8 mouse cellular contexts compared by ENCODE assay signal in genomic region chr9:53340969-53341368, GRCm38 (mm10). TPM values are rescaled to one million over a fixed set of nuclear protein-coding genes. Genes with fewer than 3 reads are reported as not detected.
DNase-seq lines count a peak whose midpoint lies in the region; ATAC-seq and TF ChIP-seq lines count a peak whose summit lies in the region.

No protein-coding gene starts in this region.

- H3K9ac ChIP-seq in heart, postnatal 0 days (replicated peaks; ENCODE audit: low read depth, low read length), result peak overlapping the region; percentile 34
- peak overlapping the region; percentile 12; the same call in 1 of the 2 replicates for H3K9ac ChIP-seq in midbrain, embryonic 12.5 days (replicated peaks)

- peaks cover 4% of the 10 kb centered on the region for H3K4me1 ChIP-seq in cortical plate, adult 2 months (ENCODE audit: control insufficient read depth, insufficient read depth, low read length)
- no peaks in the 10 kb centered on the region; the same call in 1 of the 2 replicates for H3K4me1 ChIP-seq in heart, postnatal 0 days (ENCODE audit: control insufficient read depth, insufficient read depth)
- H3K4me1 ChIP-seq in midbrain, embryonic 12.5 days, result peaks cover 6% of the 10 kb centered on the region

- H3K36me3 ChIP-seq in heart, postnatal 0 days (replicated peaks; ENCODE audit: control insufficient read depth, insufficient read depth, low read length), result no peaks in the 10 kb centered on the region
- H3K36me3 ChIP-seq in midbrain, embryonic 12.5 days, result no peaks in the 10 kb centered on the region

- TF ChIP-seq EP300 in heart, postnatal 0 days (IDR thresholded peaks at IDR 0.05; ENCODE audit: low read depth), result no peak

- ATAC-seq in heart, postnatal 0 days (ENCODE audit: insufficient read depth, low read depth), result no peak
- ATAC-seq in midbrain, embryonic 12.5 days (ENCODE audit: low FRiP score, low read depth), result no peak

- no peak for TF ChIP-seq POLR2A in cortical plate, adult 2 months (IDR thresholded peaks at IDR 0.05; ENCODE audit: extremely low read depth, insufficient read depth, low read length)

- no peak for TF ChIP-seq CTCF in cortical plate, adult 2 months (IDR thresholded peaks at IDR 0.05; ENCODE audit: extremely low read depth, insufficient read depth, low read length)
- TF ChIP-seq CTCF in heart, postnatal 0 days (IDR thresholded peaks at IDR 0.05; ENCODE audit: low read depth), result no peak

- H3K4me2 ChIP-seq in heart, postnatal 0 days (ENCODE audit: low read depth, low read length), result peak overlapping the region; percentile 87
- peak overlapping the region; percentile 56 for H3K4me2 ChIP-seq in midbrain, embryonic 12.5 days (replicated peaks)

- WGBS in heart, postnatal 0 days, result 5% methylated on average over 14 of the region's 14 CpGs
- WGBS in large intestine, adult 2 months, result 2% methylated on average over 14 of the region's 14 CpGs
- 13% methylated on average over 14 of the region's 14 CpGs for WGBS in midbrain, embryonic 12.5 days

- no peaks in the 10 kb centered on the region for H3K9me3 ChIP-seq in heart, postnatal 0 days (replicated peaks; ENCODE audit: control insufficient read depth, low read length)
- H3K9me3 ChIP-seq in midbrain, embryonic 12.5 days, result no peaks in the 10 kb centered on the region

- H3K4me3 ChIP-seq in cortical plate, adult 2 months (ENCODE audit: insufficient read depth, low read length), result peak overlapping the region; percentile 49
- H3K4me3 ChIP-seq in heart, postnatal 0 days (ENCODE audit: low read depth, low read length), result peak overlapping the region; percentile 52
- peak overlapping the region; percentile 36 for H3K4me3 ChIP-seq in midbrain, embryonic 12.5 days

- H3K27ac ChIP-seq in cortical plate, adult 2 months (ENCODE audit: insufficient read depth, low read length), result 0 out of 2 replicates have a peak overlapping the region, but pooled peaks have one; percentile 22
- no peak overlapping the region for H3K27ac ChIP-seq in heart, postnatal 0 days (ENCODE audit: low read depth)
- H3K27ac ChIP-seq in midbrain, embryonic 12.5 days (replicated peaks), result no peak overlapping the region

- peak; percentile 9 to 38 for DNase-seq in urinary bladder, adult 18-20 months (ENCODE audit: low spot score in 2 of 2)
- DNase-seq in urinary bladder, postnatal 10 days (ENCODE audit: low spot score), result no peak
- DNase-seq in heart, postnatal 0 days (ENCODE audit: low spot score), result peak; percentile 21
- DNase-seq in large intestine, adult 2 months (ENCODE audit: low read depth, low spot score), result peak; percentile 80
- no peak for DNase-seq in layer of hippocampus, adult 9-11 months
- DNase-seq in spleen, postnatal 4 days (ENCODE audit: low spot score in 2 of 2), result no peak

- 0 out of 2 replicates have a peak, but pooled peaks cover 8% of the 10 kb centered on the region for H3K27me3 ChIP-seq in heart, postnatal 0 days (ENCODE audit: control insufficient read depth, insufficient read depth, low read length)
- H3K27me3 ChIP-seq in midbrain, embryonic 12.5 days, result peaks cover 6% of the 10 kb centered on the region

RNA-seq across cellular contexts. Expression of gene Exph5, which starts 39.5 kb away (rescaled TPM):
- 6.5 and 7.1 TPM in 2 replicates for polyA plus RNA-seq in cortical plate, adult 2 months (2012; rRNA removed)
- 0.27 and 0.57 TPM in 2 replicates for total RNA-seq in heart, postnatal 0 days (2014; rRNA removed; ENCODE audit: low replicate concordance)
- 0.07 and 0.11 TPM in 2 replicates for polyA plus RNA-seq in heart, postnatal 0 days (2015; fragmentation: Nextera tagmentation; extraction: Ambion mirVana)
- polyA plus RNA-seq in large intestine, adult 2 months (2012; rRNA removed), result 2.6 and 7.5 TPM in 2 replicates
- 0.50 and 0.51 TPM in 2 replicates for polyA plus RNA-seq in midbrain, embryonic 12.5 days (2016; fragmentation: Nextera tagmentation; extraction: Ambion mirVana)

RNA-seq across cellular contexts. Expression of gene Kdelc2, which starts 42.9 kb away (rescaled TPM):
- 3.8 and 4.2 TPM in 2 replicates for polyA plus RNA-seq in cortical plate, adult 2 months (2012; rRNA removed)
- 12.3 and 15.0 TPM in 2 replicates for total RNA-seq in heart, postnatal 0 days (2014; rRNA removed; ENCODE audit: low replicate concordance)
- polyA plus RNA-seq in heart, postnatal 0 days (2015; fragmentation: Nextera tagmentation; extraction: Ambion mirVana), result 14.8 and 15.7 TPM in 2 replicates
- polyA plus RNA-seq in large intestine, adult 2 months (2012; rRNA removed), result 2.6 and 3.6 TPM in 2 replicates
- polyA plus RNA-seq in midbrain, embryonic 12.5 days (2016; fragmentation: Nextera tagmentation; extraction: Ambion mirVana), result 9.8 and 10.4 TPM in 2 replicates

Comparison
In these comparisons a context has a peak if more than half of its experiments do, and no peak if none do; other contexts are left out.
1. DNase-seq: peak in urinary bladder, adult 18-20 months (2 of 2), heart, postnatal 0 days (single experiment) and large intestine, adult 2 months (single experiment); none in urinary bladder, postnatal 10 days (single experiment), layer of hippocampus, adult 9-11 months (single experiment) and spleen, postnatal 4 days (0 of 2).
2. Peak in every context shown above with its lines, with median percentiles within 50 percentile points of each other: H3K4me3 ChIP-seq.